Mouse (Mus musculus): ENCODE results near the gene Vps53.

GRCm38 (mm10) chr11:76009101-76009500, 170.3 kb downstream of the Vps53 start:
- TF ChIP-seq EP300 (IDR thresholded peaks at IDR 0.05; ENCODE audit: low read depth) (no peak), CTCF (IDR thresholded peaks at IDR 0.05; ENCODE audit: low read depth) (no peak)

Data from heart, postnatal 0 days (tissue).